In genomic region chr10:39266482-39266881, GRCm38 (mm10) we compare ENCODE assay signal across 7 mouse cellular contexts.
A peak's percentile ranks its signal among the peaks of the same experiment; 100 is the strongest.
DNase-seq lines count a peak whose midpoint lies in the region; ATAC-seq lines count a peak whose summit lies in the region.

No protein-coding gene starts in this region.

- 0 out of 2 replicates have a peak overlapping the region, but pooled peaks have one; percentile 4 for H3K4me2 ChIP-seq in hindbrain, embryonic 14.5 days (replicated peaks)

- no peaks in the 10 kb centered on the region for H3K36me3 ChIP-seq in hindbrain, embryonic 14.5 days (replicated peaks; ENCODE audit: control insufficient read depth, insufficient read depth)

- H3K4me1 ChIP-seq in hindbrain, embryonic 14.5 days (replicated peaks; ENCODE audit: control insufficient read depth, insufficient read depth, low read length) = peaks cover 13% of the 10 kb centered on the region

- WGBS in hindbrain, embryonic 14.5 days = 37% methylated on average over 5 of the region's 5 CpGs

- no peak overlapping the region for H3K4me3 ChIP-seq in hindbrain, embryonic 14.5 days (replicated peaks; ENCODE audit: low read length)

- DNase-seq in cerebellum, adult 11-12 months = peak; percentile 57
- DNase-seq in gastrocnemius, adult 18-20 months (ENCODE audit: low spot score) = peak; percentile 81
- peak; percentile 83 for DNase-seq in hindbrain, embryonic 14.5 days (ENCODE audit: low spot score)
- DNase-seq in layer of hippocampus, postnatal 14 days (ENCODE audit: low spot score in 2 of 2) = peak; percentile 46 to 88
- DNase-seq in lung, postnatal 4 days = peak; percentile 85 to 88
- DNase-seq in right cerebral cortex, postnatal 25 days = peak; percentile 19

- no peaks in the 10 kb centered on the region for H3K9me3 ChIP-seq in hindbrain, embryonic 14.5 days (ENCODE audit: control insufficient read depth, low read length)

- ATAC-seq in activated CD4-positive, CD25-positive, alpha-beta regulatory T cell, adult 4 months = peak; percentile 72
- ATAC-seq in hindbrain, embryonic 14.5 days (ENCODE audit: low FRiP score) = peak; percentile 73; the same call in 1 of the 2 replicates

- H3K27me3 ChIP-seq in hindbrain, embryonic 14.5 days (ENCODE audit: control insufficient read depth, insufficient read depth, low read length) = no peaks in the 10 kb centered on the region

- no peak overlapping the region for H3K9ac ChIP-seq in hindbrain, embryonic 14.5 days

- peak overlapping the region; percentile 69; the same call in 1 of the 2 replicates for H3K27ac ChIP-seq in hindbrain, embryonic 14.5 days

Comparison
In these comparisons a context has a peak if more than half of its experiments do, and no peak if none do; other contexts are left out.
1. DNase-seq: peak in every context shown above with its lines; median percentile 86 in lung, postnatal 4 days; 83 in hindbrain, embryonic 14.5 days; 81 in gastrocnemius, adult 18-20 months; 67 in layer of hippocampus, postnatal 14 days; 57 in cerebellum, adult 11-12 months; 19 in right cerebral cortex, postnatal 25 days.